8 mouse cellular contexts compared by ENCODE assay signal in genomic region chr11:60776829-60777740, GRCm38 (mm10). TPM values are rescaled to one million over a fixed set of nuclear protein-coding genes. Genes with fewer than 3 reads are reported as not detected.
DNase-seq lines count a peak whose midpoint lies in the region; ATAC-seq and TF ChIP-seq lines count a peak whose summit lies in the region.

Gene Top3a (minus strand): TSS chr11:60777365.
Gene Smcr8 (plus strand): TSS chr11:60777524.

- H3K9me3 ChIP-seq in ES-E14 (ENCODE audit: control insufficient read depth, insufficient read depth, low read depth, low read length) = no peaks in the 10 kb centered on the region
- no peaks in the 10 kb centered on the region for H3K9me3 ChIP-seq in forebrain, embryonic 15.5 days

- WGBS in forebrain, embryonic 15.5 days = under 1% methylated on average over 62 of the region's 62 CpGs
- under 1% methylated on average over 62 of the region's 62 CpGs for WGBS in lung, adult 2 months

- no peaks in the 10 kb centered on the region for H3K27me3 ChIP-seq in forebrain, embryonic 15.5 days

- peak within 1 kb of the TSS; percentile 82 for H3K27ac ChIP-seq in ES-E14 (ENCODE audit: insufficient read depth, low read depth, low read length, poor library complexity, severe bottlenecking)
- H3K27ac ChIP-seq in forebrain, embryonic 15.5 days (replicated peaks) = peak within 1 kb of the TSS; percentile 80

- peak within 1 kb of the TSS; percentile 89 to 94 for H3K4me3 ChIP-seq in ES-E14 (ENCODE audit: insufficient read depth in 1 of 2, low read depth in 1 of 2, low read length in 2 of 2, poor library complexity in 1 of 2, severe bottlenecking in 1 of 2)
- peak within 1 kb of the TSS; percentile 83 for H3K4me3 ChIP-seq in forebrain, embryonic 15.5 days
- peak within 1 kb of the TSS; percentile 90 for H3K4me3 ChIP-seq in lung, adult 2 months (replicated peaks; ENCODE audit: extremely low read depth, low read depth, low read length)

- intact Hi-C loops in heart, postnatal 25 days (cut with DNase I) = loop anchor here (2.0 to 5.0 kb wide), 4 partner anchors 48 to 240 kb away; partner anchors contain the start of genes Alkbh5, Mief2 and Tmem11

- peak; percentile 94 for TF ChIP-seq POLR2A in lung, adult 2 months (IDR thresholded peaks at IDR 0.05; ENCODE audit: borderline replicate concordance, extremely low read depth, low read depth, low read length)

- peak within 1 kb of the TSS; percentile 95 for H3K9ac ChIP-seq in ES-E14 (ENCODE audit: insufficient read depth, low read depth, low read length, poor library complexity, severe bottlenecking)
- peak within 1 kb of the TSS; percentile 83 for H3K9ac ChIP-seq in forebrain, embryonic 15.5 days (replicated peaks)

- ATAC-seq in forebrain, embryonic 15.5 days (replicated peaks) = peak; percentile 99
- peak; percentile 90 for ATAC-seq in neutrophil, adult 5-6 weeks (ENCODE audit: extremely low read depth, insufficient number of reproducible peaks, low FRiP score, poor library complexity, severe bottlenecking)

- H3K4me1 ChIP-seq in ES-E14 (ENCODE audit: control insufficient read depth in 2 of 2, insufficient read depth in 2 of 2, low read length in 2 of 2, poor library complexity in 1 of 2) = peaks cover 5 to 9% of the 10 kb centered on the region in 2 experiments; a peak in 3 of 4 replicates
- H3K4me1 ChIP-seq in forebrain, embryonic 15.5 days = peaks cover 66% of the 10 kb centered on the region
- peaks cover 40% of the 10 kb centered on the region for H3K4me1 ChIP-seq in lung, adult 2 months (ENCODE audit: control insufficient read depth, insufficient read depth, low read length)

- no peak for TF ChIP-seq CTCF in lung, adult 2 months (IDR thresholded peaks at IDR 0.05; ENCODE audit: insufficient read depth, low read length)

- peaks cover 21% of the 10 kb centered on the region for H3K36me3 ChIP-seq in ES-E14 (ENCODE audit: control insufficient read depth, insufficient read depth, low read length, poor library complexity, severe bottlenecking)
- peaks cover 4% of the 10 kb centered on the region; the same call in 1 of the 2 replicates for H3K36me3 ChIP-seq in forebrain, embryonic 15.5 days

- in situ Hi-C loops in ES-E14 (cut with MboI; ENCODE audit: low sequenced_read_pairs in 2 of 2, unreplicated experiment in 2 of 2) = no loop called here

- peak within 1 kb of the TSS; percentile 68 for H3K4me2 ChIP-seq in forebrain, embryonic 15.5 days (replicated peaks)

- DNase-seq in ES-E14 (ENCODE audit: low read depth, low spot score) = peak; percentile 94
- DNase-seq in cerebellum, adult 11-12 months = peak; percentile 82
- DNase-seq in heart, postnatal 25 days (ENCODE audit: low spot score) = peak; percentile 77
- DNase-seq in layer of hippocampus, adult 18-20 months (ENCODE audit: low spot score in 2 of 2) = peak; percentile 85 to 91
- peak; percentile 87 for DNase-seq in lung, adult 2 months
- DNase-seq in thymus, adult 18-20 months = peak; percentile 66 to 81

TF ChIP-seq in ES-E14, 5 proteins besides CTCF, POLR2A, EP300 and RAD21:
- TF ChIP-seq CHD2 (IDR thresholded peaks at IDR 0.05; ENCODE audit: low read depth, low read length) (peak; percentile 84), ZC3H11A (IDR thresholded peaks at IDR 0.05; ENCODE audit: borderline replicate concordance, low read depth, low read length) (no peak), ZNF384 (IDR thresholded peaks at IDR 0.05; ENCODE audit: low read depth, low read length) (no peak), MAFK (IDR thresholded peaks at IDR 0.05; ENCODE audit: insufficient read depth, low read depth, low read length) (no peak), HCFC1 (IDR thresholded peaks at IDR 0.05; ENCODE audit: borderline replicate concordance, insufficient read depth, low read length) (peak; percentile 97)

RNA-seq across cellular contexts. Expression of gene Top3a, which starts in this region (rescaled TPM):
- 19.7 and 20.0 TPM in 2 replicates for total RNA-seq in ES-E14 (2012; rRNA removed)
- 10.0 and 11.5 TPM in 2 replicates for polyA plus RNA-seq in forebrain, embryonic 15.5 days (2015; fragmentation: Nextera tagmentation; extraction: Ambion mirVana)
- total RNA-seq in heart, postnatal 25 days (2021) = 1 to 10 TPM; 4.1 to 4.2 TPM
- total RNA-seq in layer of hippocampus, adult 18-20 months (2021) = 1 to 10 TPM; 5.7 to 6.0 TPM
- 6.1 and 6.9 TPM in 2 replicates for polyA plus RNA-seq in lung, adult 2 months (2012; rRNA removed)
- 20.6 and 20.9 TPM in 2 replicates for total RNA-seq in neutrophil, adult 5-6 weeks (2017)

RNA-seq across cellular contexts. Expression of gene Smcr8, which starts in this region (rescaled TPM):
- total RNA-seq in ES-E14 (2012; rRNA removed) = 23.1 and 27.4 TPM in 2 replicates
- 6.5 and 6.7 TPM in 2 replicates for polyA plus RNA-seq in forebrain, embryonic 15.5 days (2015; fragmentation: Nextera tagmentation; extraction: Ambion mirVana)
- total RNA-seq in heart, postnatal 25 days (2021) = 10 to 100 TPM; 13.4 to 16.3 TPM
- total RNA-seq in layer of hippocampus, adult 18-20 months (2021) = 10 to 100 TPM; 32.9 to 34.1 TPM
- 9.4 and 11.5 TPM in 2 replicates for polyA plus RNA-seq in lung, adult 2 months (2012; rRNA removed)
- total RNA-seq in neutrophil, adult 5-6 weeks (2017) = 29.6 and 31.2 TPM in 2 replicates

Comparison
In these comparisons a context has a peak if more than half of its experiments do, and no peak if none do; other contexts are left out.
1. Peak in every context shown above with its lines: DNase-seq, ATAC-seq, H3K4me3 ChIP-seq and H3K27ac ChIP-seq.